ENCODE assay signal across 21 mouse cellular contexts in genomic region chr8:119072291-119072690, GRCm38 (mm10).
"Had no signal": no experiment of that assay in that cellular context is flagged by ENCODE, and none has a peak within 500 bp of the region (broad histone marks: within the 10 kb centered on the region; RNA-seq: fewer than 3 reads in every experiment).

No protein-coding gene starts in this region.

- H3K9ac ChIP-seq: limb, embryonic 13.5 days; liver, embryonic 12.5 days; liver, embryonic 15.5 days; lung, embryonic 15.5 days; midbrain, embryonic 15.5 days; neural tube, embryonic 12.5 days; neural tube, embryonic 15.5 days had no signal

- H3K27me3 ChIP-seq: limb, embryonic 13.5 days; liver, embryonic 12.5 days; liver, embryonic 15.5 days; lung, embryonic 15.5 days; megakaryocyte, embryonic 14.5 days; midbrain, embryonic 15.5 days; neural tube, embryonic 12.5 days; neural tube, embryonic 15.5 days had no signal

- H3K9me3 ChIP-seq: limb, embryonic 10.5 days; limb, embryonic 13.5 days; liver, embryonic 15.5 days; lung, embryonic 15.5 days; midbrain, embryonic 10.5 days; midbrain, embryonic 15.5 days; neural tube, embryonic 12.5 days; neural tube, embryonic 15.5 days had no signal

- ATAC-seq: liver, embryonic 12.5 days; midbrain, embryonic 15.5 days had no signal

- H3K4me1 ChIP-seq: limb, embryonic 13.5 days; liver, embryonic 12.5 days; liver, embryonic 15.5 days; lung, embryonic 15.5 days; megakaryocyte, embryonic 14.5 days; midbrain, embryonic 15.5 days; neural tube, embryonic 12.5 days; neural tube, embryonic 15.5 days had no signal

- H3K4me2 ChIP-seq: limb, embryonic 13.5 days; liver, embryonic 12.5 days; liver, embryonic 15.5 days; lung, embryonic 15.5 days; midbrain, embryonic 15.5 days; neural tube, embryonic 12.5 days; neural tube, embryonic 15.5 days had no signal

- H3K36me3 ChIP-seq: limb, embryonic 10.5 days; limb, embryonic 13.5 days; liver, embryonic 12.5 days; liver, embryonic 15.5 days; lung, embryonic 15.5 days; midbrain, embryonic 10.5 days; midbrain, embryonic 15.5 days; neural tube, embryonic 12.5 days; neural tube, embryonic 15.5 days had no signal

- DNase-seq: kidney, adult 9 months; kidney, postnatal 14 days; kidney, postnatal 4 days; layer of hippocampus, adult 9-11 months; liver; lung, adult 18-20 months; lung, postnatal 10 days; lung, postnatal 36 days; thymus, adult 18-20 months; thymus, postnatal 36 days had no signal

- H3K27ac ChIP-seq: layer of hippocampus, adult 2 months; limb, embryonic 10.5 days; limb, embryonic 13.5 days; liver, embryonic 12.5 days; liver, embryonic 15.5 days; lung, embryonic 15.5 days; midbrain, embryonic 10.5 days; midbrain, embryonic 15.5 days; neural tube, embryonic 12.5 days; neural tube, embryonic 15.5 days had no signal

- H3K4me3 ChIP-seq: layer of hippocampus, adult 2 months; limb, embryonic 10.5 days; limb, embryonic 13.5 days; liver, embryonic 12.5 days; liver, embryonic 15.5 days; lung, embryonic 15.5 days; megakaryocyte, embryonic 14.5 days; midbrain, embryonic 10.5 days; midbrain, embryonic 15.5 days; neural tube, embryonic 12.5 days; neural tube, embryonic 15.5 days had no signal
